Mouse (Mus musculus) CH12.LX (cell line): Measurements from ENCODE around the gene Tnrc6b.

ENCODE experiments used
- CHD2 ChIP-seq: IDR thresholded peaks from 2 replicates; pipeline ENCODE4 v1.6.1; 2011; ENCODE audit warnings: low read length, improper control_type of control experiment
- CTCF ChIP-seq, 2 experiments: IDR thresholded peaks in 1 of 2; conservative IDR thresholded peaks in 1 of 2; 2 replicates each; pipeline ENCODE4 v1.5.1; 2011 to 2012; ENCODE audit warnings: low read depth in 2 of 2, low read length in 2 of 2, improper control_type of control experiment in 1 of 2, inconsistent platforms in 1 of 2, mild to moderate bottlenecking in 1 of 2, moderate library complexity in 1 of 2
- MAX ChIP-seq: IDR thresholded peaks from 2 replicates; pipeline ENCODE4 v1.6.1; 2011; ENCODE audit warnings: low read length, improper control_type of control experiment
- POLR2A ChIP-seq: IDR thresholded peaks from 2 replicates; pipeline ENCODE4 v1.6.1; 2011; ENCODE audit warnings: low read depth, mild to moderate bottlenecking, improper control_type of control experiment, low read length
- POLR2AphosphoS2 ChIP-seq: IDR thresholded peaks from 2 replicates; pipeline ENCODE4 v1.6.1; 2011; ENCODE audit warnings: low read depth, low read length, improper control_type of control experiment
- ZMIZ1 ChIP-seq: IDR thresholded peaks from 2 replicates; pipeline ENCODE4 v1.6.1; 2012; ENCODE audit warnings: low read depth, mild to moderate bottlenecking, inconsistent platforms, low read length, improper control_type of control experiment

DNA sequence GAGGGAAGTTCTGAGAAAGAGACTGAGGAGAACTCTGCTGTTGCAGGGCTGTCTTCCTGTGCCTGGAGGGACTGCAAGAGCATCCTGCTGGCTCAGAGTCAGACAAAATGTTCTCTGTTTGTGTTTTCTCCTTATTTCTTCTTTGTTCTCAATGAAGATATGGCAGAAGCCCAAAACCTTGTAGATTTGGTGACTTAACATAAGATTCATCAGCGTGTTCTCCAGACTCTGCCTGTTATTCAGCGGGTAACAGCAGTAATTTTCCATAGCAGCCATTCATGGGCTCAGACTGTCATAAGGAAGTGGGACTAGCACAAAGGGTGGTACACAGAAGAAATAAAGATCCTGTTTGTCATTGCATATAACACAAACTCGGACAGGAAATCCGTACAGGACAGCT is 268.5 kb downstream of the Tnrc6b start:
- TF ChIP-seq CHD2 (no peak), MAX (no peak), ZMIZ1 (no peak), POLR2A (no peak), CTCF (conservative IDR thresholded peaks at IDR 0.05 in 1 of 2, IDR thresholded peaks at IDR 0.05 in 1 of 2; ENCODE audit: low read depth in 2 of 2, low read length in 2 of 2) (no peak), POLR2AphosphoS2 (no peak)
